Mouse (Mus musculus): ENCODE results near the gene Ptpn3.

Gene Ptpn3

DNA sequence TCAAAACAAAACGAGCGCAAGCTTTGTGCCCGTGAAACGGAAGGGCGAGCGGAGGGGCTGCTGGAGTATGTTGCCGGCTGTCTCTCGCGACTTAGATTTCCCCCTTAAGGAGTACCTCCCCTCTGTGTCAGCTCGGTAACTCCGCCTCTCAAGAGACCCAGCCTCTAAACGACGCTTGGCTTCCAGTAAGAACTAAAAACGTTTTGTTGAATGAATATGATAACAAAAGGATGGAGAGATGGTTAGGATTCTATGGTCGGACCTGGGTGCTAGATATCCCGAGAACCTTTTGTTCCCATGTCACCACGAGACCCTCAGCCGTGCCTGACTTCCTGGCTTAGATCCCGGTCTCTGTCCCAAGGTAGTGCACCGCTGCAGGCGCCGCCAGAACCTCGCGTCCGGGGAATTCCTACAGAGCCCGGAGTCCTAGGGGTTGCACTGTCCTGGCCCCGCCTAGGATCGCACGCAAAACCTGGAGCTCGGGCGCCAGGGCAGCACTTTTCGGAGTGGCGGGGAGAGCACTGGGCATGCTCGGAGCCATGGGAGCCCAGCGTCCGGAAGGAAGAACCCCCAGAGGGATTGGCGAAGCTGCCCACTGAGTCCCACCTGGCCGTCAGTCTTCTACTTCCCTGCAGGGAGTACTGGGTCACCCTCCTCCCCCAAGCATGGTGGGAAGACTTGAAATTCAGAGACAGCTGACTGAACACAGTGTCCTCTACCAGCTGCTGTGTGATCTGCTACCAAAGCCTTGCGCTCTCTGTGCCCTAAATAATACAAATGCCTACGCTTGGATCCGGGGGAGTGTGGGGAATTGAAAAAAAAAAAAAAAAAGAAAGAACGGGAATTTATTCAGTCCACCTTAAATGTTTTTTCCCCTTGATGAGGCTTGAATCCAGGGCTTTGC lies at the start of gene Ptpn3:
Gene Ptpn3, minus strand, starts transcription at position 428 of the 904 bp plus-strand sequence.
- DNase-seq (ENCODE audit: low read depth, low spot score), result peak; percentile 85

DNA sequence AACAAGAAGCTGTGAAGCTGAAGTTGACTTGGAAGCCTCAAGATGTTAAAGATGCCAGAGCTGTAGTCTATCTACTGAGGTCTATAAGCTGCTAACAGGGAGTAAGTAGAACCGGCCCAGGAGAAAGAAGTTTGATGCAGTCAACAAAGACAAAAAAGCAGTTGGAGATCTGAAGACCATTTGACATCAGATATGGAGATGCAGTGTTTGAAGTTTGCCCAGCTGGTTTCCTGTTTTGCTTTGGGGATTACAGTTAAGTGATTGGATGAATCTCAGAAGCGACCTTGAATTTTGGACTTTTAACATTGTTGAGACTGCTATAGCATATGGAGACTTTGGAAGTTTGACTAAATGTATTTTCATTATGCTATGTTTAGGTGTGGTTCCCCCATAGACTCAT lies 48.9 kb upstream of the Ptpn3 start:
- no peak for DNase-seq (ENCODE audit: low read depth, low spot score)

DNA sequence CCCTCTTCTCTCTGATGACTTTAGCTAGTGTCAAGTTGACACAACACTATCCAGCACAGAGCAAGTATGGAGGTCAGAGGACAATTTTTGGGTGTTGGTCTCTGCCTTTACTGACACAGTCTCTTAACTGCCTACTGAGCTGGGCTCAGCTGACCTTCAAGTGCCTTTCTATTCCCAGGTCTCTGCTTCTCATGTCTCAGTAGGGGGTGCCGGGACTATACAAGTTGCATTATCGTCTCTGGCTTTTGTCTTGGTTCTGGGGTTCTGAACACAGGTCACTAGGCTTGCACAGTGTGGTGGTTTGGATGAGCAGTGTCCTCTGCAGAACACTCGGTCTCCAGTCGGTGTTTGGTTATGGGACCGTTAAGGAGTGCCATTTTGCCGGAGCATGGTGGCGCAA lies 42.4 kb upstream of the Ptpn3 start:
- DNase-seq (ENCODE audit: low read depth, low spot score), result no peak

DNA sequence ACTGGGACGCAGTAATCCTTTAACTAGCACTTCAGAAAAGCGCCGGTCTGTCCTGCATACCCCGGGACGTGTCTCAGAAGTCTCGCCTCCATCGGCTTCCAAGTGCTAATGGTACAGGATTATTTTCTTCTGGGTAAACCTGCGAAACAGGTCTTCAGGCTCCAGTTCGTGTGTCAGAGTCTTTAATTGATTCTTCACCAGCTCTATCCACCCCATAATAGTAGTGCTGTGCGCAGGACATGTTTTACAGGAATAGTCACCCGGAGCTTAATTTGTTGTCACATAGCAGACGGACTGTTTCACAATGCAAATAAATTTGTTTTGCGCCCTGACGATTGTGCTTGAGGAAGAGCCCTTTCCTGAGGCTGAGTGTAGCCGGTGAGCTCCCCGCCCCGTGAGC lies 37.3 kb upstream of the Ptpn3 start:
- DNase-seq (ENCODE audit: low read depth, low spot score), result no peak

DNA sequence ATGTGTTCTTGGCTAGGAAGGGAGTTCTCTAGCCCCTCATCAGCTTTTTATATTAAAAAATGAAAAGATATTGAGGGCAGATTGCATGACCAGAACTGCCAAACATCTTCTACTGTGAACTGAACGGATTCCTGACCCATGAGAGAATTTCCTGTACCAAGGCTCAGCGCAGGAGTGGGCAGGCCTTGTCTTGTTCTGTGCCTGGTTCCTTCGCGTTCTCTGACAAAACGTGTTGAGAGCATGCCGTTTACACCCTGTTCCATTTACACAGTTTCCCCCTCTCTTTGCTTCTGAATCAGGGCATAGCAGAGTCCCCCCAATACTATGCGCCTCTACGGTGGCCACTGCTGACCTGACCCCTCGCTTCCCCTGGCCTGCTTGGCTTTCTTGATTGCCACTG lies 36.4 kb upstream of the Ptpn3 start:
- DNase-seq (ENCODE audit: low read depth, low spot score), result no peak

DNA sequence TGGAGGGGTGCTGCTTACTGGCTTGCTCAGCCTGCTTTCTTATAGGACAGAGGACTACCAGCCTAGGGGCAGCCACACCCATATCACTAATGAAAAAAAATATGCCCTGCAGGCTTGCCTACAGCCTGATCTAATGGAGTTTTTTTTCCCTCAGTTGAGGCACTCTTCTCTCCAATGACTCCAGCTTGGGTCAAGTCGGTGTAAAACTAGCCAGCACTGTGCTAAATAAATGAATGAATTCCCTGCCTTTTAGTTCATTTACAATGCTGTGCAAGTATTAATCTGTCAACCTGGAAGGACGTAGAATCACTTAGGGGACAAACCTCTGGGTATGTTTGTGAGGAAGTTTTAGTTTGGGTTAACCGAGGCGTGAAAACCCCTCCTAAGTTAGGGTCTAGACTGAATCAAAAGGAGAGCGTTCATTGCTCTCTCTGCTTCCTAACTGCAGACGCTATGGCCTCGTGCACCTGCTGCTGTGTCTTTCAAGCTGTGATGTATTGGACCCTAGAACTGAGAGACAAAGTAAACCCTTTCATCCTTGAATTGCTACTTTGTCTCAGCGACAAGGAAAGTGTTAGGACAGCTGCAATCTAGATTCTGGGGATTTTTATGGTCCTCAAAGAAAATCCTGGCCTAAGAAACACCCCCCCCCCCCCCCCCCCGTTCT lies 33.5 kb upstream of the Ptpn3 start:
- no peak for DNase-seq (ENCODE audit: low read depth, low spot score)

DNA sequence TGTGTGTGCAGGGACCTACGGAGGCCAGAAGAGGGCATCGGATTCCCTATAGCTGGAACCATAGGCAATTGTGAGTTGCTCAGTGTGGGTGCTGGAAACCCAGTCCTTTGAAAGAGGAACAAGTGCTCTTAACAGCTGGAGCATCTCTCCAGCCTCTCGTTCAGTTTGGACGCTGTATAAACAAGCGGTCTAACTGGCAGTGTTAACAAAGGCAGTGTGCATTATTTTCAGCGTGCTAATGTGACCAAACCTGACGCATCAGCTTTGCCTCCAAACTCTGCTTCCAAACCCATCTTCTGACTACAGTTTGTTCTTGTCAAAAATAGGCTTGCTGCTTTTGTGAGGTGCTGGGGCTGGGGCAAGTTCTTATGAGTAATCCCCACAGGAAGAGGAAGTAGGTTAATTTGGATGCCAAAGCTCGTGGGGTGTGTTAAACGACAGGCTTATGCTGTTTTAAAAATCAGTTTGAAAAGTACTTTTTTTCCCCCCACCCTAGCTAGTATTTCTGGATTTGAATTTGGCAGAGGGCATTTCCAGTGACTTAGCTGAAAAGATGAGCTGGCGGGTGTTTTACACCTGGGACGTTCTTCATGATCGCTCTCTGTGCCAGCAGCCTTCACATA lies 32.4 kb upstream of the Ptpn3 start:
- DNase-seq (ENCODE audit: low read depth, low spot score), result no peak

DNA sequence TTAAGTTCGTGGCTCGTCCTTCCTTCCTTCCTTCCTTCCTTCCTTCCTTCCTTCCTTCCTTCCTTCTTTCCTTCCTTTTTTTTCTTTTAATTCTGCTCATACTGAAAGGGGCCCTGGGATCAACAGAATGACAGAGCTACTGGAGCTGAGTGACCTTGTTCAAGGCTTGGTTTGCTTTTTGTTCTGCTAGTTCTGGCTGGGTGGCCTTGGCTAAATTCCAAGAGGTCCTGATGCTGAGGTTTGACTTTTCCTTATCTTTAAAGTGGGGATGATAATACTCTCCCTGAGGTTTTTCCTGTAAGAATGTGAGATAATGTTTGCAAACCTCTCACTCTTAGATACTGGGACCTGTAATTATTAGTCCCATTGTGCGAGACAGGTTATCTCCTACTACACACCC lies 30.9 kb upstream of the Ptpn3 start:
- DNase-seq (ENCODE audit: low read depth, low spot score), result no peak

DNA sequence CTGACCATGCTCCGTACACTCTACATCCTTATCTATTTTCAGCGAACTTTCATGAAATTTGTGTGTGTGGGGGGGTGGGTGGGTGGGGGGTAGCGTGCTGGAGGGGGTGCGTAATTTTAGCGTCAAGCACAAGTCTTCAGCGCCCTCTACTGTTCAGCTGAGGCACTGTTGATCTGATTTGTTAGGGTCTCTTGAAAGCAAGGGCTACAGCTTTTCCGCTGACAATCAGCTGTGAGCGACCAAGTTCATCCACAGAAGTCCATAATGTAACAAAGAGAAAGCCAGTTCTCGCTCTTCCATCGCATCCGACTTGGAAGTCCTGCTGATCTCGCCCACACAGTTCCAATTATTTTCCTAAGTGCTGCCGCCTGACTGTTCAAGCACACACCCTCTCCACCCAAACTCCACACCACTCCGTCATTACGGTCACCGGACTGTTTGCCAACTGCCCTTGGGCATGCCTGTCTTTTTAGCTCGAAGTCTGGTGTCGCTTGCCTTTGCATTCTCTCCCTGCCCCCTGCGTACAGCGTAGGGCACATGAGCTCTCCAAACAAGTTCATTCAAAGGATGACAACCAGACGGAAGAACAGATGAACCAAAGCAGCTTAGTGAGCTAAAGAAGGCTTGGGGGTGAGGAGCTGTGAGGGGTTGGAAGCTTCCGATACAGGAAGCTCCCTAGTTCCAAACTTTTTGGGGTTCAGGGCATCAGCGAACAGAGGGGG lies 19.1 kb upstream of the Ptpn3 start:
- no peak for DNase-seq (ENCODE audit: low read depth, low spot score)

DNA sequence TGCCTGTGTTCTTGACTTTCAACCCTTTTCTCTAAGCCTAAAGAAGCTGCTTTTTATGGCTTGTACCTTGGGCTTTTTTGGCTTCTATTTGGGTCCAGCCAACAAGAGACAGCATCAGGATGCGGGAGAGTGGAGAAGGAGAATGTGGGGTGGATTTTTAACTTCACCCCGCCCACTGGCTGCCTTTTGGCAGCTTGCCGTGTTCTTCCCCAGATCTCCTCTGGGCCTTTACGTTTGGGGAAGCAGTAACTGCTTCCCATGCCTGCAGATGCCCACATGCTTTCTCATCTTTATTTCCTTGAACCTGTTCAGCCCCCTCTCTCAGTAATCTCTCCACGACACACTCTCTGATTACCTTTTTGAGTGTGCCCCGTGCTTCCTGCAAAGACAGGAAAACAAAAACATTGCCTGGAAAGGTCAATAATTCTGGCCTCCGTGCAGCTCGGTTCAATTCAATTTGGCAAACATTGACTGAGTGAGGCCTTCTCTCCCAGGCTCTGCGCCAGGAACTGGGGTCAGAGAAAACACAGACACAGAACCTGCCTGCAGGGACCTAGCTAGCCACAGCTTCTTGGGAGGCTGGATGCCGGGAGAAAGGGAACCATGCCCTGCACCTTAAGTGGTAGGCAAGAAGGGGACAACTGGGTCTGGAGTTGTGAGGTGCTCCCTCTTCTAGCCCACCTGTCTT lies 17.0 kb upstream of the Ptpn3 start:
- DNase-seq (ENCODE audit: low read depth, low spot score), result no peak

DNA sequence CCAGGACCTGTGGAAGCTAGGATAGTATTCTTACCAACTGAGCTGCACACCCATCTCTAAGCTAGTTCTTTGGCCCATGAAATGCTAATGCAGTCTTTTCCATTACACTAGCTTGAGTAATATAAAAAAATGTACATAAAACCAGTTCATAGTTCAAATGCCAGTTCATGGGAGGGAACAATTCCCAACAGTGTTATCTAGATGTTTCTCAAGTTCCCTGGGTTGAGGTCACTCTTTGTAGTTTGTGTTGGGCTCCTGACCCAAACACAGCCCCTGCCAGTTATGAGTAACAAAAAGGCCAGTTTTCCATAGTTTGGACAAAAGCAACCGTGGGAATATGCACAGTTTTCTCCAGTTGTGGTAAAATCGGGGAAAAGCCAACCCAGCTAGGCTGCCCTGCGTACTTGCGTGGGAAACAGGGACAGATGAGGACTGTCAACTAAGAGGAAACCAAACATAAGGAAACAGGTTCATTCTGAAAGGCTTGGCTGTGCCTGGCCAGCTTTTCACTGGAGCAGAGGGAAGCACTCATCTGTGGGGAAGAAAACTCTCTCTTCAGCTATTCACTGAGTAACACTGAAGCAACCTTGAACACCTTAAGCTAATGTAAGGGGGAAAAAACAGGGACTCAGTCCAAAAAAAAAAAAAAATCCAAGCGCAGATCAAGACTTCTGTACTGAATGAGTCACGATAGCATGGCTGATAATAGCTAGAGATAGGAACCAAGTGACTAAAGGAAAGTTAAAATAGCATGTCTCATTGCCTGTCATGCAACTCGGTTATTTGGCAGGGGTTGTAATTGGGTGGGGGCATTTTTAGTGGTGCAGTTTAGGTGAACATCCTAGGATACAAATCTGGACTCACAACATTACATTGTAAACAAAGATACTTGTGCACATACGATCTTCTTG lies 10.9 kb upstream of the Ptpn3 start:
- DNase-seq (ENCODE audit: low read depth, low spot score), result peak; percentile 55

DNA sequence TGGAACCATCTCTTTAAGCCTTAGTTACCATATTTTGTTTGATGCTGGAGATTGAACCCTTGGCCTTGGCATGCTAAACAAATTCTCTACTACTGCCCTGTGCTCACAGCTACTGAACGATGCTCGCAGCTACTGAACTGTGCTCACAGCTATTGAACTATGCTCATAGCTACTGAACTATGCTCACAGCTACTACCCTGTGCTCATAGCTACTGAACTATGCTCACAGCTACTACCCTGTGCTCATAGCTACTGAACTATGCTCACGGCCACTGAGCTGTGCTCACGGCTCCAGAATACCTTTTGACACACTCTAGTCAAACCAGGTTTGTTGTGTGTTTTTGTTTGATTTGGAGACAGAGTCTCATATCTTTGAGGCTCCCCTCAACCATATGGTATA lies 10.1 kb upstream of the Ptpn3 start:
- no peak for DNase-seq (ENCODE audit: low read depth, low spot score)

DNA sequence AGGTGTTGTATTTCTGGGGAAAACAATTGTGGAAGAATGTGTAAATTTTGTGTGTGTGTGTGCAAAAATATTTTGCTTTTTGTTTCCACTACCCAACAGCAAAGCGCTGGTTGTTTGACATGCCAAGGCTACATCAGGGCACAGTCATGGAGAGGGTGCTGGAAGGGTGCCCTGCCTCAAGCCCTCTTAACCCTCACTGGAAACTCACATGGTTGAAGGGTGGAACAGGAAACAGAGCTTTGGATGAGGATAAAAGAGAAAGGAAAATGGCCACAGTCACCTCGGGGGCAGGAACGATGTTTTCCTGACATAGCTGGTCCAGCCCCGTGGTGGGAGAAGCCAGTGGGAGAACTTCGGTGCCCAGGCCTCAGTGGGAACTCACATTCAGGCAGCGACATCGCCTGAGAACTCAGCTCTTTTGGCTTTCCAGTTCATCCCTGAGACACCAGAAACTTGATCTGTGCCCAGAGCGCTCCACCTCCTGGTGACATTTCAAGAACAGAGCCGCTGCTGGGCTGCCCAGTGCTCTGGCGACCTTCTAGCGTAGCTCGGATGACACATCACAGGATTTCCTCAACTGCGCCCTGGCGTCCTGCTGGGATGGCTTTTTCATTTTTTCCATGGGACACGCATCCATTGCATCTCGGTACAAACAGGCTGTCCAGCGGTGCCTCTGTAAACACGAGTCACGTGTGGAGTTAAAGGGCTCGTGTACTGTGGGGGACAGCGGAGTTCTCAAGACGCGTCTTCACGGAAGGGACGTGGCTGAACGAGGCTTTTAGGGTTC lies 6.8 kb upstream of the Ptpn3 start:
- DNase-seq (ENCODE audit: low read depth, low spot score), result no peak

DNA sequence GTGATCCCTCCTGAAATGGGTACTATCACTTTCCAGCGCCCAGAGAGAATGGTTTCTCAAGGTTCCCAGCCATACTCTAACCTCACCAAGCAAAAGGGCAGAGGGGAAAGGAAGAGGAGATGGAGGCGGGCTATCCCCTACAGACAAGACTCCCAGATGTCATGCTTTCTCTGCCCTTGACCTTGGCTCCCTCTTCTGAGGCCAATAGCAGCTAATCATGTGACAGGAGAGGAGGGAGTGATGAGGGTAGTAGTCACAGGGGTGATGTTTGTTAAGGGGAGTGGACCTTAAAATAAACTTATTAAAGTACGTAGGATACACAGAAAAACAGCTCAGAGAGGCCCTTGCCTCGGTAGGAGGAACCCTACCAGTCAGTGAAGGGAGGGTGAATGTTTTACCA lies 6.1 kb upstream of the Ptpn3 start:
- DNase-seq (ENCODE audit: low read depth, low spot score), result no peak

DNA sequence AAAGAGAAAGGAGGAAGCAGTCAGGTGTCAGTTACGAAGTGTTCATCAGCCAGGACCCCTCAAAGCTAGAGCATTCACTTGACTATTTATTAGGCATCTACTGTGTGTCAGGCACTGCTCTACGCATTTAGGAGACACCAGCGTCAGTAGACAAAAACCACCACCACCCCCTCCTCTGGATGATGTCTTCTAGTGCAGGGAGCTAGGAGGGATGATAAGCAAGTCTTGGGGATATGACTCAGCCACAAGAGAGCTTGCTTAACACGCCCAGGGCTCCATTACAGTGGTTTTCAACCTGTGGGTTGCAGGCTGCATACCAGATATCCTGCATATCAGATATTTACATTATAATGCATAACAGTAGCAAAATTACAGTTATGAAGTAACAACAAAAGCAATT lies 4.6 kb upstream of the Ptpn3 start:
- peak; percentile 59 for DNase-seq (ENCODE audit: low read depth, low spot score)

DNA sequence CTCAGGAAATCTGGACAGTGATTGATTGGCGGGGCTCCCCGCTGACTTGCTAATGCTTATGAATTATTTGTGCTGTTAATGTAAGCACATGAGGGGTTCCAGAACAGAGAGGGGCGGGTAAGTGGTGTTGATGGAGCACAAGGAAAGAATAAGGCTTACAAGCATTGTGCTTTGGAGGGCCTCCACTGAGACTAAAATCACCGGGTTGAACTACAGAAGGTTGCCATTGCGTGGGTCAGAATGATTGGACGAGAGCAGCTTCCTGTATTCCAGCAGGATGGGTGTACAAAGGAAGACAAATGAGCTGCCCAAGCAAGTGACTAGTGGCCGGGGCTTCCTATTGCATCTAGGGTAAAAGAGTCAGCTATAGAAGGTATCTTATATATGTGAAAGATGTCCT lies 4.0 kb upstream of the Ptpn3 start:
- no peak for DNase-seq (ENCODE audit: low read depth, low spot score)

DNA sequence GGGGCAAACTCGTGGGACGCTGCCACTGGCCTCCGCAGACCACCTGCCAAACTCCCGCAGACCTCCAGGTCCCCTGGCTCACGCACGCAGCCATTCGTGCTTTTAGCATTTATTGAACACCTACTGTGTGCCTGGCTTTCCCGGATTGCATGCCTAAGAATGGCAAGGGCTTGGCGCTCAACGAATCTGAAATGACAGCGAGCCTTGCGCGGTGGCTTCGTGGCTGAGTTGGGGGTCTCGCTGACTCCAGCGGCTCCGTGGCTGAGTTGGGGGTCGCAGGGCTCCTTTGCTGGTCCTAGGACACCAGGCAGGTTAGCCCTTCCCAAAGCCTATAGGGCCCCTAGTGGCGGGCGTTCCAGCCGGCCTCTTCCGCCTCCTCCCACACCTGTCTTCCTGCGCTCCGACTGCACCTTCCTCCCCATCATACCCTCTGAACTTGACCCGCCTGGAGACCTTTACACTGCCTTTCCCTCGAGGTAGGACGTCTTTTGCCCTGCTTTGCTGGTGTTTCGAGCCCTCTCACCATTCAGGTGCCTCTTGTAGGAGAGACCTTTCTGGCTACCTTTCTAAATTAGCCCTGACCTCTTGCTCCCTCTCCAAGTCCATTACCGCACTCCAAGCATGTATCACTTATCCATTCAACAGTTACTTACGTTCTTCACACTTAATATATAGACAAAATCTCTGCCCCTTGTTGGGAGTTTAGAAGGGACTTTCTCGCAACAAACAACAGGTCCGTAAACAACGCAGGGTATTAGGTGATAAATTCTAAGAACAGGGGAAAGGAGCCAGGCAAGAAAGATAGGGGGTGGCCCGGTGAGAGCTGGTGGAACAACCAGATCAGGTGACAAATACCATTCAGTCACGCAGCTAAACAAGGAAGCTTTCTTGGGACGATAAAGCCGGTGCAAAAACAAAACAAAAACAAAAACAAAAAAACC lies 898 bp downstream of the Ptpn3 start:
- peak; percentile 23 for DNase-seq (ENCODE audit: low read depth, low spot score)

DNA sequence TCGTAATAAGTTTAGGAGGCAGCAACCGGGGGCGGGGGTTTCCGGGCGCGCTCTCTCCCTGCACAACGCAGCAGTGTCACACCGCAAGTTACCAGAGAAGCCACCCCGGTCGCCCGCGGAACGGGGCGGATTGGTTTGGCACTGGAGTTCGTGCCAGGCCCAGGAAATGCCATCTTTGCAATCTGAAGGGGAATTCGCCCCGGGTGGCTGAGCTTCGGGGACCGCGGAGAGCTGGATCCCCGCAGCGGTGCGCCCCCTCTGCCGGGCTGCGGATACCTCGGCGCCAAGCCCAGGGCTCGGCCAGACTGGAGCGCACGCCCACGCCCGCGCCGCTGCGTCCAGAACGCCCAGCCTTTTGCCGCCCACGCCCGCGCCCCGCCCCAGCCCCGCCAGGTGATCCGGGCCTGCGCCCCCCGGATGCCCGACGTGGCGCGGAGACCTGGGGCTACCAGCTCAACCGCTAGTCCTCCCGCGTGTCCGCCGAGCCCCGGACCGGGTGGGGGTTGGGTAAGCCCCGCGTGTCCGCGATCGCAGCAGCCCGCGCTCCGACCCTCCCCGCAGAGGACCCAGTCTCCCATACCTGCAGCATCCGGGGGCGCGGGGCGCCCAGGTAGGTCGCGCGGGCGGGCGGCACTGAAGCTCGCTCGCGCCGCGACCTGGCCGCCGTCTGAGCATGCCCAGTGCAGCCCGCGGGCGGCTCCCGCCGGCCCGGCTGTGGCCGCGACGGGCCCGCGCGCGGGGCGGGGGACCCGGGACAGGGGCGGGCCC lies 1.8 kb downstream of the Ptpn3 start:
- peak; percentile 17 for DNase-seq (ENCODE audit: low read depth, low spot score)
